14 mouse cellular contexts compared by ENCODE assay signal in the genomic region with DNA sequence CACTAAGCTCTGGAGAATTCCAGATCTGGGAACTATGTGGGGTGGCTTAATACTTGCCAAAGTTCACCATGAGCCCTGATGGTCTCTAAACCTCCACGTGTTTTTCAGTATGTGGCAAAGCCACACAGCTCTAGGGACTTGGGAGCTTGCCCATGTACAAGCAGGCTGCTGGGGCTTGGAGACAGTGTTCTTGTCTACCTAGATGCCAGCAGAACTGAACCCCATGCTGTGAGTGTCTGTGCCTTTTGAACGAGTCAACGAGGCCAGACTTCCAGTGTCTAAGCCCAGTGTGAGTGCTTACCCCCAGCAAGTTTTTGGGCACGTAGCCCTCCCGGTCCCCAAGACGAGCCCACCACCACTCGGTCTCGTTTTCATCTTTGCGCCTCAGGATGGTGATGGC. TPM values are rescaled to one million over a fixed set of nuclear protein-coding genes. Genes with fewer than 3 reads are reported as not detected.
A peak's percentile ranks its signal among the peaks of the same experiment; 100 is the strongest.
DNase-seq lines count a peak whose midpoint lies in the region; ATAC-seq and TF ChIP-seq lines count a peak whose summit lies in the region.
"Had no signal": no experiment of that assay in that cellular context is flagged by ENCODE, and none has a peak within 500 bp of the region (broad histone marks: within the 10 kb centered on the region; RNA-seq: fewer than 3 reads in every experiment).

No protein-coding gene starts in this region.

- 0 out of 2 replicates have a peak, but pooled peaks have one; percentile 20 for ATAC-seq in frontal cortex, adult (ENCODE audit: low TSS enrichment)
- ATAC-seq in midbrain, postnatal 0 days (ENCODE audit: low FRiP score): no peak
- no peak for ATAC-seq in midbrain, embryonic 16.5 days
- ATAC-seq in embryonic facial prominence, embryonic 15.5 days (ENCODE audit: insufficient number of reproducible peaks, low FRiP score, low TSS enrichment, low read depth): no peak
- ATAC-seq in liver, postnatal 0 days: no peak

- H3K79me2 ChIP-seq in heart, adult 2 months (replicated peaks; ENCODE audit: control insufficient read depth, insufficient read depth, low read length): no peaks in the 10 kb centered on the region

- no peaks in the 10 kb centered on the region for H3K9me3 ChIP-seq in midbrain, postnatal 0 days (ENCODE audit: low read length)
- no peaks in the 10 kb centered on the region for H3K9me3 ChIP-seq in midbrain, embryonic 16.5 days (replicated peaks; ENCODE audit: control insufficient read depth, low read length, poor library complexity, severe bottlenecking)
- no peaks in the 10 kb centered on the region for H3K9me3 ChIP-seq in embryonic facial prominence, embryonic 15.5 days (replicated peaks)
- H3K9me3 ChIP-seq in liver, postnatal 0 days (ENCODE audit: low read length): no peaks in the 10 kb centered on the region
- H3K9me3 ChIP-seq: neural tube, embryonic 13.5 days had no signal

- 73% methylated on average over 9 of the region's 9 CpGs for WGBS in midbrain, postnatal 0 days
- WGBS in midbrain, embryonic 16.5 days: 82% methylated on average over 9 of the region's 9 CpGs
- 77% methylated on average over 9 of the region's 9 CpGs for WGBS in embryonic facial prominence, embryonic 15.5 days
- 90% methylated on average over 9 of the region's 9 CpGs for WGBS in liver, postnatal 0 days (ENCODE audit: insufficient replicate concordance)
- WGBS in heart, adult 2 months: 88% methylated on average over 9 of the region's 9 CpGs

- no peak for DNase-seq in frontal cortex, postnatal 10 days (ENCODE audit: low spot score in 2 of 2)
- peak; percentile 49 for DNase-seq in midbrain, postnatal 0 days (ENCODE audit: low spot score)
- DNase-seq in liver, postnatal 0 days: no peak
- no peak for DNase-seq in heart, adult 2 months
- DNase-seq in frontal cortex, adult 2 months (ENCODE audit: extremely low spot score in 1 of 2, low spot score in 1 of 2): no peak
- DNase-seq: embryo, embryonic 11 days; heart, adult 18-20 months; heart, postnatal 14 days; kidney, adult 18-20 months; lung, adult 2 months had no signal

- intact Hi-C loops in heart, adult 2 months (cut with DNase I): no loop called here

- H3K4me2 ChIP-seq in midbrain, postnatal 0 days (ENCODE audit: low read depth, low read length, poor library complexity, severe bottlenecking): no peak overlapping the region
- H3K4me2 ChIP-seq in midbrain, embryonic 16.5 days (ENCODE audit: low read length): no peak overlapping the region
- H3K4me2 ChIP-seq in embryonic facial prominence, embryonic 15.5 days (replicated peaks): no peak overlapping the region
- no peak overlapping the region for H3K4me2 ChIP-seq in liver, postnatal 0 days (ENCODE audit: low read depth, low read length)
- H3K4me2 ChIP-seq: neural tube, embryonic 13.5 days had no signal

- H3K27ac ChIP-seq in midbrain, postnatal 0 days (ENCODE audit: low read depth, low read length): no peak overlapping the region
- no peak overlapping the region for H3K27ac ChIP-seq in midbrain, embryonic 16.5 days (ENCODE audit: low read length)
- peak overlapping the region; percentile 18; the same call in 1 of the 2 replicates for H3K27ac ChIP-seq in embryonic facial prominence, embryonic 15.5 days (replicated peaks)
- peak overlapping the region; percentile 55 for H3K27ac ChIP-seq in liver, postnatal 0 days (ENCODE audit: low read depth)
- H3K27ac ChIP-seq in heart, adult 2 months: no peak overlapping the region
- H3K27ac ChIP-seq: neural tube, embryonic 13.5 days had no signal

- TF ChIP-seq CTCF in midbrain, postnatal 0 days (IDR thresholded peaks at IDR 0.05): no peak
- TF ChIP-seq CTCF in liver, postnatal 0 days (IDR thresholded peaks at IDR 0.05; ENCODE audit: low read depth): no peak
- TF ChIP-seq CTCF in heart, adult 2 months (IDR thresholded peaks at IDR 0.05): no peak

- TF ChIP-seq EP300 in liver, postnatal 0 days (IDR thresholded peaks at IDR 0.05; ENCODE audit: low read depth): no peak
- no peak for TF ChIP-seq EP300 in heart, adult 2 months (IDR thresholded peaks at IDR 0.05; ENCODE audit: insufficient read depth, low read depth, low read length)

- no peak overlapping the region for H3K9ac ChIP-seq in midbrain, postnatal 0 days (replicated peaks; ENCODE audit: low read length, poor library complexity, severe bottlenecking)
- no peak overlapping the region for H3K9ac ChIP-seq in midbrain, embryonic 16.5 days (ENCODE audit: low read depth, low read length)
- no peak overlapping the region for H3K9ac ChIP-seq in embryonic facial prominence, embryonic 15.5 days
- no peak overlapping the region for H3K9ac ChIP-seq in liver, postnatal 0 days (replicated peaks)
- H3K9ac ChIP-seq in heart, adult 2 months (ENCODE audit: low read depth, low read length): no peak overlapping the region
- H3K9ac ChIP-seq: neural tube, embryonic 13.5 days had no signal

- H3K4me3 ChIP-seq in midbrain, postnatal 0 days (ENCODE audit: low read depth, low read length): no peak overlapping the region
- H3K4me3 ChIP-seq in midbrain, embryonic 16.5 days (ENCODE audit: low read depth, low read length): no peak overlapping the region
- no peak overlapping the region for H3K4me3 ChIP-seq in embryonic facial prominence, embryonic 15.5 days (replicated peaks)
- H3K4me3 ChIP-seq in liver, postnatal 0 days (ENCODE audit: low read depth, low read length): no peak overlapping the region
- H3K4me3 ChIP-seq in heart, adult 2 months: no peak overlapping the region
- H3K4me3 ChIP-seq: neural tube, embryonic 13.5 days had no signal

- peaks cover 90% of the 10 kb centered on the region for H3K36me3 ChIP-seq in midbrain, postnatal 0 days (ENCODE audit: insufficient read depth, low read length)
- H3K36me3 ChIP-seq in midbrain, embryonic 16.5 days (ENCODE audit: control insufficient read depth, insufficient read depth, low read length): peaks cover 36% of the 10 kb centered on the region
- H3K36me3 ChIP-seq in embryonic facial prominence, embryonic 15.5 days: peaks cover 96% of the 10 kb centered on the region
- peaks cover 62% of the 10 kb centered on the region for H3K36me3 ChIP-seq in liver, postnatal 0 days (replicated peaks; ENCODE audit: insufficient read depth, low read length)
- H3K36me3 ChIP-seq in heart, adult 2 months (ENCODE audit: control insufficient read depth, insufficient read depth, low read length): no peaks in the 10 kb centered on the region

- TF ChIP-seq POLR2A in heart, adult 2 months (IDR thresholded peaks at IDR 0.05; ENCODE audit: insufficient read depth, low read depth, low read length): no peak

- no peaks in the 10 kb centered on the region for H3K27me3 ChIP-seq in midbrain, postnatal 0 days (ENCODE audit: insufficient read depth, low read length)
- no peaks in the 10 kb centered on the region for H3K27me3 ChIP-seq in midbrain, embryonic 16.5 days (ENCODE audit: control insufficient read depth, insufficient read depth, low read depth, low read length)
- H3K27me3 ChIP-seq in embryonic facial prominence, embryonic 15.5 days: no peaks in the 10 kb centered on the region
- no peaks in the 10 kb centered on the region for H3K27me3 ChIP-seq in liver, postnatal 0 days (ENCODE audit: insufficient read depth, low read length)
- H3K27me3 ChIP-seq in heart, adult 2 months (ENCODE audit: control insufficient read depth, insufficient read depth, low read length): no peaks in the 10 kb centered on the region
- H3K27me3 ChIP-seq: neural tube, embryonic 13.5 days had no signal

- no peaks in the 10 kb centered on the region for H3K4me1 ChIP-seq in midbrain, postnatal 0 days (ENCODE audit: insufficient read depth, low read length)
- H3K4me1 ChIP-seq in midbrain, embryonic 16.5 days (ENCODE audit: control insufficient read depth, insufficient read depth, low read length): no peaks in the 10 kb centered on the region
- H3K4me1 ChIP-seq in embryonic facial prominence, embryonic 15.5 days: no peaks in the 10 kb centered on the region
- no peaks in the 10 kb centered on the region for H3K4me1 ChIP-seq in liver, postnatal 0 days (ENCODE audit: insufficient read depth)
- no peaks in the 10 kb centered on the region for H3K4me1 ChIP-seq in heart, adult 2 months (ENCODE audit: control insufficient read depth, insufficient read depth, low read length)

RNA-seq across cellular contexts. Expression of gene Zfyve21, which starts 16.0 kb away (rescaled TPM):
- total RNA-seq in midbrain, postnatal 0 days (2014; rRNA removed): 30.6 and 30.9 TPM in 2 replicates
- polyA plus RNA-seq in midbrain, postnatal 0 days (2015; fragmentation: Nextera tagmentation; extraction: Ambion mirVana): 29.7 and 37.2 TPM in 2 replicates
- polyA plus RNA-seq in midbrain, embryonic 16.5 days (2015; fragmentation: Nextera tagmentation; extraction: Ambion mirVana): 32.1 and 35.1 TPM in 2 replicates
- polyA plus RNA-seq in embryonic facial prominence, embryonic 15.5 days (2015; fragmentation: Nextera tagmentation; extraction: Ambion mirVana): 120 and 121 TPM in 2 replicates
- 53.3 and 60.0 TPM in 2 replicates for polyA plus RNA-seq in liver, postnatal 0 days (2015; fragmentation: Nextera tagmentation; extraction: Ambion mirVana)
- total RNA-seq in heart, adult 2 months (2021): 10 to 100 TPM; 65.1 to 74.8 TPM
- 71.9 and 89.6 TPM in 2 replicates for polyA plus RNA-seq in heart, adult 2 months (2012; rRNA removed)
- polyA plus RNA-seq in frontal cortex, adult 2 months (2012; rRNA removed): 42.4 and 43.3 TPM in 2 replicates

RNA-seq across cellular contexts. Expression of gene Xrcc3, which starts 16.3 kb away (rescaled TPM):
- 4.1 and 5.4 TPM in 2 replicates for total RNA-seq in midbrain, postnatal 0 days (2014; rRNA removed)
- 1.7 and 2.5 TPM in 2 replicates for polyA plus RNA-seq in midbrain, postnatal 0 days (2015; fragmentation: Nextera tagmentation; extraction: Ambion mirVana)
- polyA plus RNA-seq in midbrain, embryonic 16.5 days (2015; fragmentation: Nextera tagmentation; extraction: Ambion mirVana): 2.0 and 2.1 TPM in 2 replicates
- polyA plus RNA-seq in embryonic facial prominence, embryonic 15.5 days (2015; fragmentation: Nextera tagmentation; extraction: Ambion mirVana): 9.4 and 13.5 TPM in 2 replicates
- 2.0 and 2.1 TPM in 2 replicates for polyA plus RNA-seq in liver, postnatal 0 days (2015; fragmentation: Nextera tagmentation; extraction: Ambion mirVana)
- total RNA-seq in heart, adult 2 months (2021): 1 to 10 TPM; 1.4 to 1.8 TPM
- polyA plus RNA-seq in heart, adult 2 months (2012; rRNA removed): 2.1 and 2.8 TPM in 2 replicates
- polyA plus RNA-seq in frontal cortex, adult 2 months (2012; rRNA removed): 18.7 and 19.9 TPM in 2 replicates

Comparison
In these comparisons a context has a peak if more than half of its experiments do, and no peak if none do; other contexts are left out.
1. H3K27ac ChIP-seq: peak in embryonic facial prominence, embryonic 15.5 days (single experiment) and liver, postnatal 0 days (single experiment); none in midbrain, postnatal 0 days (single experiment), midbrain, embryonic 16.5 days (single experiment) and heart, adult 2 months (single experiment).